Mouse (Mus musculus) c-Kit-negative CD71-positive TER-119-positive erythroid progenitor cells, embryonic 14.5 days (primary cell): ENCODE measurements around the gene Dennd1a.

Source experiments
- DNase-seq: peaks from one replicate; pipeline ENCODE4 v3.0.0-alpha.2; 2013; ENCODE audit warnings: low read depth, low spot score

The Dennd1a gene

GRCm38 (mm10) chr2:38286733-38287551 lies at the start of gene Dennd1a:
Gene Dennd1a, minus strand, starts transcription at chr2:38287390.
- peak; percentile 59 for DNase-seq

- no peak for DNase-seq
Observed at GRCm38 (mm10) chr2:38336606-38337005, 49.4 kb upstream of the Dennd1a start.

DNA sequence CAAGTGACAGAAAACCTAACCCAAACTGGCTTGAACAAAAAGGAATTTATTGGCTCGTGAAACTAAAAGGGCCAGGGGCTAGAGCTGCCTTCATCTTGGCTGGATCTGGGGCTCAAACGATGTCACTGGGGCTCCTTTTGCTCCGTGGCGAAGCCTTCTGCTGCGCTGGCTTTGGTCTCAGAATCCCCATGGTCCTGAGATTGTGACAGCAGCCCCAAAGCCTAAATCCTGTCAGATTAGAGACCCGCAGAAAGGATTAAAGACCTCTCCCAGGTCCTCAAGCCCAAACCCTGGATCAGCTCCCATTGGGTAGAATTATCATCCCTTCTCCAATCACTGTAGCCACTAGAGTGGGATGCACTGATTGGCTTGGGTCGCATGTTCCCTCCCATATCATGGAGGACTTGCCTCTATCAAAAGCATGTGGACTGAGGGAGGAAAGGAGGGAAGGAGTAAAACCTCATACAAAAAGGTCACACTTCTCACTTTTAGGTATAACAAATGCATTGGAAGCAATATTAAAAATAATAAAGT lies 46.5 kb upstream of the Dennd1a start:
- DNase-seq: no peak

- no peak for DNase-seq
Observed at GRCm38 (mm10) chr2:38326671-38327070, 39.5 kb upstream of the Dennd1a start.

DNA sequence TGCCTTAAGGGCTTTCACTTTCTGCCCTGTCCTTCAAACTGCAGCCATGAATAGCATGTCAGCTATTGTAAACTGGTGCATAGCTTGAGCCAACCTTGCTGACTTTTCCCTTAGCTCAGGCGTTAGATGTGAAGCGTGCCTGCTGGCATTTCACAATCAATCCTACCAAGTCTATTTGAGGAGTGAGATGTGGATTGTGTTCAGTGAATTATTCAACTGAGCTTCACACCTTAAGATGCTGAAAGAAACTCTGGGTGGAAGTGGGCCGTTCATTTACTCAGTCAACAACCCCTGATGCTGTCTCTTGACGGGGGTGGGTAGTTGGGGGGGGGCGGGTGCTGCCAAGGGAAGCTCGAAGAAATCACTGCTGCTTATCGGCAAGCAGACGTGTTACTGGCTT lies 36.2 kb upstream of the Dennd1a start:
- DNase-seq: no peak

- no peak for DNase-seq
Observed at GRCm38 (mm10) chr2:38320911-38321310, 33.7 kb upstream of the Dennd1a start.

- no peak for DNase-seq
Observed at GRCm38 (mm10) chr2:38319086-38319485, 31.9 kb upstream of the Dennd1a start.

GRCm38 (mm10) chr2:38313399-38313798 lies 26.2 kb upstream of the Dennd1a start:
- no peak for DNase-seq

DNA sequence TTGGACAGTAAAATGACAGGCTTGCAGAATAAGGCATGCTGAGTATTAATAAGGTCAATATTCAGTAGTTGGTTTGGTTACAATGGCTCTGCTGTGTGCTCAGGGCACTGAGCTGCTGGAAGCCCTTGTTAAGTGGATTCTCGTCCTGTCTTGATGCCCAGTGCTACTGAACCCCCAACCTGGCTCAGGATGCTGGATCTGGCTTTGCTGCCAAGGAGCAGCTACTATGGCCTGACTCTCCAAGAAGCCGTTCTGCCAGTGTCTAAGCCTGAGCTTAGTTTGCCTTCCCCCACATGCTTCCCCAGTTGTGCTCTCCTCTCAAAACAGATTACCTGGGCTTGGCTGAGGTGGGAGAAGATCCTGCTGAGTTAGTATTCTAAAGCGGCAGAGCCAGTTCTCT lies 25.7 kb upstream of the Dennd1a start:
- no peak for DNase-seq

GRCm38 (mm10) chr2:38305152-38305551 lies 18.0 kb upstream of the Dennd1a start:
- DNase-seq: no peak

- DNase-seq: no peak
Observed at GRCm38 (mm10) chr2:38300941-38301340, 13.8 kb upstream of the Dennd1a start.

DNA sequence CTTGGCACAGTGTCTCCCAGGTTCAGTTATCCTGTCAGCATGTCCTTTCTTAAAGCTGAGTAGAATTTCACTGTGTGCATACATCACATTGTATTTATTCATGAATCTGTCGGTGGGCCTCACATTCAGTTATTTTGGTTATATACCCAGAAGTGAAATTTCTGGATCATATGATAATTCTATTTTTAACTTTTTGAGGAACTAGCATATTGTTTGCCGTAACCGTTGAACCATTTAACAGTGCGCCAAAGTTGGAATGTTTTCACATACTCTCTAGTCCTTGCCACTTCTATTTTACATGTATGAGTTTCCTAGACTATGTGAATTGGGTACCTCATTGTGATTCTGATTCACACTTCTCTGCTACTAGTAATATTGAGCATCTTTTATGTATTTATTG lies 8.7 kb upstream of the Dennd1a start:
- no peak for DNase-seq

GRCm38 (mm10) chr2:38291526-38291925 lies 4.3 kb upstream of the Dennd1a start:
- no peak for DNase-seq

- no peak for DNase-seq
Observed at GRCm38 (mm10) chr2:38288226-38288625, 1.0 kb upstream of the Dennd1a start.

GRCm38 (mm10) chr2:38286433-38286732 lies 807 bp downstream of the Dennd1a start:
- no peak for DNase-seq

DNA sequence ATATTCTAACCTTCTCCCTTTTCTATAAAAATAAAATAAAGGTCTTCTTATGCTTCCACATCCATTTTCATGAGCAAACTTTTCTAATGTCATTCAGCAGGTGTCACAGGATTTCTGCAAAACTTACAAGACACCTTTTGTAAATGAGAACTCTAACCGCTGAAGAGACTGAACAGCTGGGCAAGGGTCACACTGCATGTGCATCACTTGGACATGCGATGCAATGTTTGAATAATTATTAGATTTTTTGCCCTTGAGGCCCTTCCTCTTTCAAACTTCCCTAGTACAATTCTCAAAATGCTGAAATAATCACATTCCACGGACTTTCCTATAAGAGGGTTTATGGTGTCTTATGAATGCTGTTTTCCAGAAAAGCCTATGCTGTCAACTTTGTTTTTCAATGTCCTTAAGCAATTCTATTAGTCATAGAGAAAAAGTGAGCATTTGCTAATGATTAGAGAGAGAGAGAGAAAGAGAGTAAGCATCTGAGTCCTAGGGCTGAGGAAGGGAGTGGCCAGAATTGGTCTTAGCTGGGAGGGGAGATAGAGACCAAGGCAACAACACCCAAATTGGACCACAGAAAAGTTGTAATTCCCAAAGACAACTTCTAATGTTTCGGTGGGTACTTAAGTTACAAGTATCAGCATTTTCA lies 1.3 kb downstream of the Dennd1a start:
- no peak for DNase-seq

DNA sequence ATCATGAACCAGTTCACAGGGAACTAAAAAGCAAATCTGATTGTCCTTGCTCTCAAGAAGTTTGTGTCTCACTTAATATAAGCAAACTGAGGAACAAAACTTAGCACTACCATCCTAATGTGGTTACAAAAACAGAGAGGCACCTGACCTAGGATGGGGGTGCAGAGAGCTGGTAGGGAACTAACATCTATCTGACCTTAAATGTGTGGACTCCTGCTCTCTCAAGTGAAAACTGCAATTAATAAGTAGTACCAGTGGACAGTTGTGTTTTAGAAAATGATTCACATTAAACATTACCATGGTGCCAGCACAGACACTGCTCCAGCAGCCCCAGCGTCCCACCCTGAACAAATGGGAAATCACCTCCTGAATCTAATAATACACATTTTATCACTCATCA lies 3.2 kb downstream of the Dennd1a start:
- no peak for DNase-seq

DNA sequence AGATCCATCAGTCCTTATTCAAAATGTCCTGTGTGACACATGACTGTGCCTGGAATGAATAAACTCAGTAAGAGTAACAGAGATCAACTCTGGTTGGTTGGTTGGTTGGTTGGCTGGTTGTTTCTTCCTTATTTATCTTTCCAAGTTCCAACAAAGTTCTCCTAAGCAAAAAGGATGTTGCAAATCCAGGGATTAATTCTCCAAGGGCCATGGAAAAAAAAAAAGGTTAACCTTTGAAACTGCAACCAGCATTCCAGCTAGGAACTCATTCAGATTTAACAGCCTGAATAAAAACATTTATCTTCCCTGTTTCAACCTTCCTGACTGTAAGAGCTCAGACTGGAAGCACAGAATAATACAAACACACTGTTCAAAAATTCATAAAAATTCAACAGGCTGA lies 6.8 kb downstream of the Dennd1a start:
- DNase-seq: no peak

DNA sequence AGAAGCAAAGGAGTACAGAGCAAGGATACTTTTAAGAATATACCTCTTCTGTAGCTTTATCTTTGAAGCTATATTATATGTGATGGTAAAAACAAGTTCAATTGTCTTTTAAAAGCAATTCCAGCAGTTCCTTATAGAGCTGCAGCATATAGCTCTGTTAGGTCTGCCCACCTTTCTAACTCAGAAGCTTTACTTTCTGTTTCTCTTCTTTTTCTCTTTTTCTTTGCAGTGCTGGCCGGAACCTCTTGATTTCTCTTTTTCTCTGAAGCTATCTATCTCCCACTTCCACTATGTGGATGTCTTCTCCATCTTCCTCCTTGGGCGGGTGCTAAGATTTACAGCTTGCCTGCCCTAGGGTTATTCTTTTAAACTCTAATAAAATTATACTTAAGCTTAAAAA lies 12.2 kb downstream of the Dennd1a start:
- no peak for DNase-seq

GRCm38 (mm10) chr2:38263653-38264052 lies 23.5 kb downstream of the Dennd1a start:
- no peak for DNase-seq

- no peak for DNase-seq
Observed at GRCm38 (mm10) chr2:38259052-38259451, 28.1 kb downstream of the Dennd1a start.

DNA sequence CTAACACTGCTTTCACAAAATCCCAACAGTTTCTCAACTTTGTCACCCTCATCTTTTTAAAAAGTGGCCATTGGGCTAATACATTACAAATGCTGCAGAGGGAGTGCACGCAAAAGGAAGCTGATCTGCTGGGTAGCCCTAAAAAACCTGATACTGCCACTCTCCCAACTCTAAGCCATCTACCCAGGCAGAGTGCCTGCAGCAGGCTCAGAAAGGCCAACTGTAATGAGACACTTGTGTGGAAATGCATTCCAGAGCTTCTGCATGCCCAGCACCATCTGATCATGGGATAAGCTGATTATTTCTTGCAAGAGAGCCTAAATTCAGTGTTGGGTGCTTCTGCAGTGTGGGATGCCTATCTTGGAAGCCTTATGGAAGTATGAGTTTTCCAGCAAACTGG lies 49.6 kb downstream of the Dennd1a start:
- no peak for DNase-seq

DNA sequence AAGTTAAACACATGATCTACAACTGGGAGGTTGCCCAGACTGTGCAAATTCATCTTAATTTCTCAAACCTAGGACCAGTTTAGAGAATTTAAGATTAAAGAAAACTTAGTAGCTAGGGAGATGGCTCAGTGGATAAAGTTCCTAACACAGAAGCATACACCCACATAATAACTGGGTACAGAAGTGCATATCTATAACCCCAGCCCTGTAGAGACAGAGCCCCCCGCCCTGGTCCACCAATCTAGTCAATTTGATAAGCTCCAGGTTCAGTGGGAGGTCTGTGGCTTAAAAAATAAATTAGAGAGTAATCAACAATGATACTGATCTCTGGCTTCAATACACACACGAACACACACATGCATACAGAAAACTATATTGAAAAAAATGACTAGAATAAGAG lies 51.6 kb downstream of the Dennd1a start:
- DNase-seq: no peak
